Mouse (Mus musculus) myocyte (in vitro differentiated cells): ENCODE measurements around the gene Zfp672.

Experiments
- CEBPB ChIP-seq: IDR thresholded peaks from 2 replicates; pipeline ENCODE4 v1.6.1; 2011; ENCODE audit warnings: mild to moderate bottlenecking, moderate library complexity; ENCODE audit not compliant: poor library complexity, insufficient read depth, severe bottlenecking
- E2F4 ChIP-seq: IDR thresholded peaks from one replicate; pipeline ENCODE4 v1.6.1; 2011; ENCODE audit warnings: mild to moderate bottlenecking, control low read depth, moderate library complexity; ENCODE audit not compliant: insufficient read depth
- MAX ChIP-seq: IDR thresholded peaks from one replicate; pipeline ENCODE4 v1.6.1; 2011; ENCODE audit warnings: low read depth, mild to moderate bottlenecking, control low read depth
- MYOD1 ChIP-seq, 3 experiments: IDR thresholded peaks; one replicate each; pipeline ENCODE4 v1.6.1; 2011; ENCODE audit warnings: control low read depth in 2 of 3, low read depth in 2 of 3, mild to moderate bottlenecking in 2 of 3, moderate library complexity in 1 of 3; ENCODE audit not compliant: insufficient read length in 2 of 3, control insufficient read depth in 1 of 3
- MYOG ChIP-seq, 3 experiments: IDR thresholded peaks; one replicate each; pipeline ENCODE4 v1.6.1; 2011; ENCODE audit warnings: control low read depth in 2 of 3, low read depth in 2 of 3, mild to moderate bottlenecking in 2 of 3; ENCODE audit not compliant: insufficient read length in 2 of 3, control insufficient read depth in 1 of 3, insufficient read depth in 1 of 3
- POLR2A ChIP-seq: IDR thresholded peaks from one replicate; pipeline ENCODE4 v1.6.1; 2011; ENCODE audit warnings: low read depth, mild to moderate bottlenecking, control low read depth, moderate library complexity; ENCODE audit not compliant: insufficient read length
- POLR2AphosphoS2 ChIP-seq: IDR thresholded peaks from one replicate; pipeline ENCODE4 v1.6.1; 2011; ENCODE audit warnings: low read depth, control low read depth; ENCODE audit not compliant: insufficient read length
- REST ChIP-seq: IDR thresholded peaks from one replicate; pipeline ENCODE4 v1.6.1; 2011; ENCODE audit warnings: mild to moderate bottlenecking, control low read depth, moderate library complexity; ENCODE audit not compliant: insufficient read depth, insufficient read length
- TCF12 ChIP-seq: IDR thresholded peaks from one replicate; pipeline ENCODE4 v1.6.1; 2011; ENCODE audit warnings: mild to moderate bottlenecking, control low read depth; ENCODE audit not compliant: poor library complexity, insufficient read depth, severe bottlenecking
- USF1 ChIP-seq: IDR thresholded peaks from one replicate; pipeline ENCODE4 v1.6.1; 2011; ENCODE audit warnings: low read depth, mild to moderate bottlenecking, control low read depth, moderate library complexity

- TF ChIP-seq E2F4 (no peak), POLR2A (no peak), MAX (no peak), MYOG (IDR thresholded peaks at IDR 0.05; ENCODE audit: control insufficient read depth in 1 of 3, insufficient read depth in 1 of 3, insufficient read length in 2 of 3, low read depth in 2 of 3) (no peak), USF1 (no peak), CEBPB (no peak), POLR2AphosphoS2 (no peak), TCF12 (no peak), REST (no peak), MYOD1 (IDR thresholded peaks at IDR 0.05; ENCODE audit: control insufficient read depth in 1 of 3, insufficient read length in 2 of 3, low read depth in 2 of 3) (no peak)
Observed at GRCm38 (mm10) chr11:58354927-58355326, 24.8 kb upstream of the Zfp672 start.
